Mouse (Mus musculus): ENCODE measurements around the gene Cyp27a1.

Cyp27a1 gene

DNA sequence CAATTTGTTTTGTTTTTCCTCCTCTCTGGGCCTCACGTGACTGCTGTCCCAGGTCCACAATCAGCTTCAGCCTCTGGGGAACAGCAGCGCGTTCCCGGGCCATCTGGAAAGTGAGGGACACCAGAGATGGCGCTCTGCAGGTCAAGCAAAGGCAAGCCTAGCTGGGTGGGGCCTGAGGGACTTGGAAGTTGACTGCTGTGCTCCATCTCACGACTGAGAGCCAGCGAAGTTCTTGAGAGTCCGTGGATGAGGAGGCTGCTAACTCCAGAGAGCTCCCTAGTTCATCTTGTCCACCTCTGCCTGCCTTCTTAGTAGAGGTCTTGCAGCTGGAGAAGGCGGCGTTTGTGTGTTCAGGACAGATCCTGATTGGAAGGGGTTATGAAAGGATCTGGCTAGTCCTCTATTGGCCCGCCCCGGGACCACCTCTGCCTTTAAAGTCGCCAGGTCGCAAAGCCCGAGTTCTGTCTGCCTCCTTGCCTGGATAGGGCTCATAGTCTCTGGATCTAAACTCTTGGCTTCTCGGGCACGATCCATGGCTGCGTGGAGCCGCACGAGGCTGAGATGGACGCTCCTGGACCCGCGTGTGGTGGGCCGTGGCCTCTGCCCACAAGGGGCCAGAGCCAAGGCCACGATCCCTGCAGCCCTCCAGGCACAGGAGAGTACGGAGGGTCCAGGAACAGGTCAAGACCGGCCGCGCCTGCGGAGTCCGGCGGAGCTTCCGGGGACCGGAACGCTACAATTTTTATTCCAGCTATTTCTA, at the start of gene Cyp27a1:
TSS of gene Cyp27a1 (plus strand) at position 476 of the 760 bp plus-strand sequence.
- peak; percentile 9 for DNase-seq

DNA sequence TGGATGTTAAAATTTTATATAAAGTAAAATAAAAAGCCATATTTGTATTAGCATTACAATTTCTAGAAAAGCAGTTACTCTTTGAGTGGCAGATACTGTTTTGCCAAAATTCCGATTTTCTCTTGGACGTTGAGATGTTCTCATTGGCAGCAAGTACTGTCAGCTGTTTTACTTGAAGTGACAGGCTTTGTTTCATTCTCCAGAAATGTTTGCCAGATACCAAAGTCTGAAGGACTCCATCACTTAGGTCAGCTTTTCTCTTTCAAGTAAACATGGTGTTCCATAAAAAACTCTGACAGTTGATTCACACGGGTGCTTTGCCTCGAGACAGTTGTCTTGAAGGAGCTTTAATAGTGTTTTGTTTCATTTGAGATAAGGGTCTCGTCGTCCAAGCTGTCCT, 48.2 kb upstream of the Cyp27a1 start:
- no peak for DNase-seq

DNA sequence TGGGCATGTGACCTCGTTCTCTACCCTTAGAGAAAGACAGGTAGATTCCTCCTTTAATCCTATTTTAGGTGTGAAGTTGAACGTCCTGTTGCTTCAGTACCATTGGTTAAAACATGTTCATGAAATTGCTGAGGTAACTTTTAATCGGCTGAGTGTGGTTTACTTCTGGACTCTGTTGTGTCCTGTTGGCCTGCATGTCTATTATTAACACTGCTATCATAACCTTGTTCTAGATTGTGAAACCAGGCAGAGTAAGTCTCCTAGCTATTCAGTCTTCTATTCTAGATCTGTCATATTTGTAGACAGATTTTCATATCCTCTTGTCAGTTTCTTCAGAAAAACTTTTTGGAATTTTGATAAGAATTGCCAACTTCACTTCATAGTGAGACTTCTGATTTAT, 45.0 kb upstream of the Cyp27a1 start:
- no peak for DNase-seq

DNA sequence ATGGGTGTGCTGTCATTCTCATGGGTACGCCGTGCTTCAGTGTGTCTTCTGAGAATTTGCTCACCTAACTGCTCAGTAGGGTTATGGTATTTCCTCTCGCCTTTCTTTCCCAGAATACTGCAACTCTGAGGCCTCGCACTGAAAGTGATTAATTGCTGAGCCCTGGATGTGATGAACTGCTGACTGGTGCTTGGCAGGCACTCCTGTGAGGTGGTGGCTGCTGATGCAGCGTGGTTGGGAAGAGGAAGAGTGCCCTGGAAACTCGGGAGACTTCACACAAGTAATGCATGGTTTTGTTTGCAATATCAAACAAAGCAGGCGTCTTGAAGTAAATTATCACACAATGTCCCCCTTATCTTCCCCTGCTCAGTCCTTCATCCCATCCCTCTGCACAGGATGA, 40.6 kb upstream of the Cyp27a1 start:
- DNase-seq, result no peak

DNA sequence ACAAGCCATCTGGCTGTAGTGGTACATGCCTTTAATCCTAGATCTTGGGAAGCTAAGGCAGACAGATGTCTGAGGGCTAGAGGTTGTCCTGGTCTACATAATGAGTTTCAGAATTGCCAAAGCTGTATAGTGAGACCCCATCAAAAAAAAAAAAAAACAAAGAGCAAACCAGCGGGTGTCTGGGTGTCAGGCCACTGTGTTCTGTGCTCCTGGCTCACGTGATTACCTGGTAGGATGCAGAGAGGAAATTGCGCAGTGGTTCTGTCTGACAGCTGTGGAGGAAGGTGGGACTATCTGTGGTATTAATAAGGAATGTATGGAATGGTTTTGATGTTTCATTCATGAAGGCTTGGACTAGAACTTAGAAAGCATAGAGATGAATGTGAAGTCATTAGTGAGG, 36.5 kb upstream of the Cyp27a1 start:
- no peak for DNase-seq

DNA sequence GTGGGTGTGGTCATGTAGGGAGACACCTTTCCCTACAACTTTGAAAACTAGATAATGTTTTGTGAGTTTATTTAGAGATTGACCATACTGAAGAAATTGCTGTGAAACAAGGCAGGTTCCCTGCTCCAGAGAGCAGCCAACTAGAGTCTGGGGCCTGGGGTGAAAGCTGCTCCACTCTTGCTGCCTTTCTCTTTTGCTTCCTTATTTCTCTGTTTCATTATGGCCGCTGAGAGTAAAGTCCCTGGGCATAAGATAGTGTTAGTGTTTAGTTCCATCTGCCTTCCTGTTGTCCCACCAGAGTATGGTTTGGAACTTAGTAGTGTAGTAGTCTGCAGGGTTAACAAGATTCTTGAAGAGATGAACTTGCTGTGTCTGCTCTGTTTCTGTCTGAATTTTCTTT, 35.5 kb upstream of the Cyp27a1 start:
- DNase-seq, result no peak

DNA sequence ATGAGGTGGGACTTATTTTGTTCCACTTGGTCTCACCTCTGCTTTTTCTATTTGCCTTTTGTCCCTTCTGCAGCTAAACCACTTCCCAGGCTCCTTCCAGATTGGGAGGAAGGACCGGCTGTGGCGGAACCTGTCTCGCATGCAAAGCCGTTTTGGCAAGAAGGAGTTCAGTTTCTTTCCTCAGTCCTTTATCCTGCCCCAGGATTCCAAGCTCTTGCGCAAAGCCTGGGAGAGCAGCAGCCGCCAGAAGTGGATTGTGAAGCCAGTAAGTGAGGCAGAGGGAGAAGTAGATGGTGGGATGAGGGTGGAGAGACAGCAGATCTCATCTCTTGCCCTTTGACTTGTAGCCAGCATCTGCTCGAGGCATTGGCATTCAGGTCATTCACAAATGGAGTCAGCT, 26.2 kb upstream of the Cyp27a1 start:
- no peak for DNase-seq

DNA sequence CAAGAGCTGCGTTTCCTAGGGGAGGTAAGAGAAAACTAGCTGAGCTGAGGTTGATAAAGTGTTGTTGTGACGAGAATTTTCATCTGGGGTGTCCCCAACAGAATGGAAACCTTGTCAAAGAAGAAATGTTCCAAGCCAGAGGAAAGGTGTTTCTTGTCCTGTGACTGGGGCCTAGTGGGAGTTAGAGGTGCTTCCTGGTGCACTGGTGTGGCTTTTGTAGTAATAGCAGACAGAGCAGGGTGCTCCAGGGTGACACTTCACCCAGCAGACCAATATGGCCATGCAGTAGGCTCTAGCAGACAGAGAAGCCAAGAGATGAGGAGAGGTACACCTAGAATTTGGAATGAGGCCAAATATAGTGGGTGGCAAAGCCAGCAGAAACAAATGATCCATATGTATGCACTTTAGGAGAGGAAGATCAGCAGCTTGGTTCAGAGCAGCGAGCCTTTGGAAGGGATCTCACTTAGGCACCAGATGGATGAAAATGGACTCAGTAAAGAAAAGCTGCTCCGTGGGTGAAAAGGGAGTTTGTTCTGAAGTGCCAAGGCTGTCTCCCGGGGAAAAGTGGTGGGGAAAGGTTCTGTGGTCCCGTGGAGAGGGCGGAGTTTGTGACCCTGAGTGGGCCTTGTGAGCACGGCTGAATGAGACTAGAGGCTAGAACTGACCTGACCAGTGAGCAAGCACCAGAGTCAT, 19.3 kb upstream of the Cyp27a1 start:
- DNase-seq, result no peak

DNA sequence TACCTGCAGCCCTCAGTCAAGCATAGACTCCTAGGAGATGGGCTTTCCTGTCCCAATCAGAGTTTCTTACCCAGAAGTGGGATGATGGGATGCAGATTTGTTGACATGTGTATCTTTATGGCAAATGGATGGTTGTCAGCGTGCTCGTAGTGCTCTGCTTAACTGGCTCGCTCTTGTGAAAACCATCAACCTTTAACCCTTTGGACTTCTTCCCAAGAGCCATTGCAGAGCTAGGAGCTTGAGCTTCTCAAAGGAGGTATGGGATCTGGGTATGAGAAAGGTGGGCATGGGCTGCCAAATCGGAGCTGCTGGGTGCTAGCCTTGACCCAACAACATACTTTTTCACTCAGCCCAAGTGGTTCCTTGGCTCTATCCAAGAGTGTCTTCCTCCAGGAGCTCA, 17.5 kb upstream of the Cyp27a1 start:
- DNase-seq, result no peak

DNA sequence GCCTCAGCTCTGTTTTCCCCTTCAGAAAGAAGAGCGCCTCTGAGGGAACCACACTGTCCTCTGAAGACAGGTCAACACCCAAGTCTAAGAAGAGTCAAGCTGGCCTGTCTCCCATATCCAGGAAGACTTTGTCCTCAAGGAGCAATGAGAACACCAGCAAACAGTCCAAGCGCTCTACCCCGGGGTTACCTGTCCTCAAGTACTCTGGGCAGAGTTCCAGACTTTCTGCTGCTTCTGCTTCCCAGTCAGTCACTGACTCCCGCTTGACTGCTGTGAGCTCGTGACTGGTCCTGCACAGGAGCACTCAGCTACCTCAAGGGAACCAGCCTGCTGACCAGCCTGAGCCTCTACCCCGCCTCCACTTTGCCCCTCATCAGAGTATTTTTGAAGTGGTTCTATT, 16.0 kb upstream of the Cyp27a1 start:
- DNase-seq, result no peak

DNA sequence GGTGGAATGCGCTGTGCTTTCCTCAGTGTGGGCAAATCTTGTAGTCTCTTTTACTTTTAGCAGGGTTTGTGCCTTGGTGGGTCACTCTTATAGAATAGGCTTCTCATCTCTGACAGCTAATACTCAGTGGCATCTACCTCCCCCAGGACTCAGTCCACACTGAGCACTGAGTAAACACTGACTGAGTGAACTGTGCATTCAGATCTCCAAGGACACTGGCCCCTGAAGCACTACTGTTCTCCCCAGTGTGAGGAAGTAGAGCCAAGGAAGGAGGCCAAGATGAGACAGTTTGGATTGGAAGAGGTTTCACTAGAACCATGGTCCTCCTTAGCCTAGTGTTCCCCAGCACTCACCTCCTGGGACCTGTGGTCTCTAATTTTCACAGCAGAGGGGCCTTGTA, 15.0 kb upstream of the Cyp27a1 start:
- no peak for DNase-seq

DNA sequence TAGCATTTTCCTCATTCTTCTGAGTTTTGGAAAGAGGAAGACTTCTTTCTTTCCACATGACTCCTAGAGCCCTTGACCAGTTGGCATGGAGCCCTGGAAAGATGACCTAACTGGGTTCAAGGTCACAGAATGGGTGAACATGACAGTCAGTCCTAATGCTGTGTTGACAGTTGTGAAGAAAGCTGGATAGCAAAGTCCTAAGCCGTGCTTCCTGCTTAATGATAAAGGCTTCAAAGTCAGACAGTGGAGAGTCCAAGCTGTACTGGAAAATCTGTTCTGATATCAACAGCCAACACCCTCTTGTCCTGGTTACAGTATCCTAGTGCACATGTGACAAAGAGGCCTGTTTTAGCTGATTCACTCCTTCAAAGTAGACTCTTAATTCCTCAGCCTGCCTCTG, 14.6 kb upstream of the Cyp27a1 start:
- DNase-seq, result no peak

DNA sequence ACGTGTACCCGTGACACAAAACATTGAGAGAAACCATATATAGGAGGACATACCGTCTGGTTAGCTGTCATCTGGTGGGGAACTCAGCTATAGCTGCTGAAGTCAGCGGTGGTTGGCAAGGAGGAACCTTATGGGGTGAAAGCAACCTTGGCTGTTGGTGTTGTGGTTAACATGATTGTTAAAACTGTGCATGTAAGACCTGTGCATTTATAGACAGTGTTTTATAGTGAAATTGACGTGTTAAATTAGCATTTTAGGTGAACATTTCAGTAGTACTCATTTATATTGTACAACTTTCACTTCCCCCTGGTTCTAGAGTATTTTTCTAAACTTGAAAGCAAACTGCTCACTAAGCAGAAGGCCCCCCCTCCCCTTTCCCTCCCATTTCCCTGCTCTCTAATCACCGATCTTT, 11.2 kb upstream of the Cyp27a1 start:
- DNase-seq, result no peak

DNA sequence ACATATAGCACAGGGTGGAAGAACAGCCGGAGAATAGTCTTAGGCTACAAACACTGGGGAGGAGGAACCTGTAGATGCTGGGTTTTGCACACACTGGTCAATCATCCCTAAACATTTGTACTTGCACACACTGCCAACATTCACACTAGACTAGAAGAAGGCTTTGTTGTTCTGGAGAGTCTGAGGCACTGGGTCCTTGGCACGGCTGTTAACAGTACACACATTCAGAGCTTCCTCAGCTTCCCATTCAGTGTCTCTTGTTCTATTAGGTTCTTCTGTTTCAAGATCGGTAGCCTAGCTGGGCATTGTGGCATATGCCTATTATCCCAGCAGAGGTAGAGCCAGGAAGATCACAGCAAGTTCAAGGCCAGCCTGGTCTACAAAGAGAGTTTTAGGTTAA, 9.2 kb upstream of the Cyp27a1 start:
- peak; percentile 11 for DNase-seq

DNA sequence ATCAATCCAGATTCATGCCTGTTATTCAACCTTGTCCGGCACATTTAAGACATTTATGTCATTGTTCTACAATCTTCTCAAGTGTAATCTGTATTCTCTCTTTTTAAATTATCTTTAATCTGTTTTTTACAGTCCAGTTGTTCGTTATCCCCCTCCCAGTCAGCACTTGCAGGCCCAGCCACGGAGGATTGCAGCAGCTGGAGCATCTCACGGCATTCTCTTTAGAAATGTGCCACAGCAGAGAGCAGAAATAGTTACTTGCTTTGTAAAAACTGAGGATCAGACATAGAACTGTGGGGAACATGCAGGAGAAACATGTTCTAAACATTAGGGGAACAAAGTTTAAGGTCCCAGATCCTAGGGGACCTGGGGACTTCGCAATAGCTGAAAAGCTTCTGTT, 8.4 kb upstream of the Cyp27a1 start:
- no peak for DNase-seq

DNA sequence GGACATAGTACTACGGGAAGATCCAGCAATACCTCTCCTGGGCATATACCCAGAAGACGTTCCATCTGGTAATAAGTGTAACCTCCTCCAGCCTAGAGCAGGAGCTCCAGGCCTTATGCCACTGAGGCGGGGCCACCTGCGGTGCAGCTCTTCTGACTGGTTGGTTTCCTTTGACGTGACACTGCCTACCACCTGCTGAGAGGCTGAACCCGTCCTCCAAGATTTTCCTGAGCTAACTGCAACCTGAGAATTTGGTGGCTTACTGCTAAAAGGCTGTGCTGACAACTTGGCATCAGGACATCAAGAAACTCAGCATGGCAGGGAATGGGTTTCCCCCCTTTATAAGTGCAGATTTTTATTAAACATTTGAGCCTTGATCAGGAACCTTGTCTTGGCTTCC, 3.8 kb upstream of the Cyp27a1 start:
- DNase-seq, result no peak

DNA sequence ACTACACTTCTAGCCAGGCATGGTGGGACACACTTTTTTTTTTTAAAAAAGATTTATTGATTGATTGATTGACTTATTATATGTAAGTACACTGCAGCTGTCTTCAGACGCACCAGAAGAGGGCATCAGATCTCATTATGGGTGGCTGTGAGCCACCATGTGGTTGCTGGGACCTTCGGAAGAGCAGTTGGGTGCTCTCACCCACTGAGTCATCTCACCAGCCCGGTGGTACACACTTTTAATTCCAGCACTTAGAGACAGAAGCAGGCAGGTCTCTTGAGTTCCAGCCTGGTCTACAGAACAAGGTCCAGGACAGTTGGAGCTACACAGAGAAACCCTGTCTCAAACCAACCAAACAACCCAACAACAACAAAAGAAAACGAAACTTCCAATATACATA, 1.3 kb upstream of the Cyp27a1 start:
- DNase-seq, result no peak

DNA sequence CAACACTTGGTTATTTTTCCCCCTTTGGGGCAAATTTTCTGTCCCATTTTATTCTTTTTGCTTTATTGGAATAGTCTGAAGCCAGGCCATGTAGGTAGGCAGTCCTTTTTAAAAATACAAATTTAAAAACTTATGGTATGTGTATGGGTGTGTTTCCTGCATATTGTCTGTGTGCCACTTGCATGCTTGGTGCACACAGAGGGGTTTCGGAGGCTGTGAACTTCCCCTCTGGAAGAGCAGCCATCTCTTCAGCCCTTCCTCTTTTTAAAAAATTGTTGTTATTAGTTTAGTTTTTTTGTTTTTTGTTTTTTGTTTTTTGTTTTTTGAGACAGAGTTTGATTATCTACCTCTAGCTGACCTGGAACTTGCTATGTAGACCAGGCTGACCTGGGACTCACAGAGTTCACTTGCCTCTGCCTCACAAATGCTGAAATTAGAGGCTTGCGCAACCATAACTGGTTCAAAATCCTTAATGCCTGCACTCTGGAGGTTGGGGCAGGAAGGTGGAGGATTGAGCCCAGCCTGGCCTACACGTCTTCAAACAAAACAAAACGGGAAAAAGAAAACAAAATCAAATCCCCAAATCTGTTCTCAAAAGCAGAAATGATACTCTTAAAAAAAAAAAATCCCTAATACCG, 794 bp upstream of the Cyp27a1 start:
- no peak for DNase-seq

DNA sequence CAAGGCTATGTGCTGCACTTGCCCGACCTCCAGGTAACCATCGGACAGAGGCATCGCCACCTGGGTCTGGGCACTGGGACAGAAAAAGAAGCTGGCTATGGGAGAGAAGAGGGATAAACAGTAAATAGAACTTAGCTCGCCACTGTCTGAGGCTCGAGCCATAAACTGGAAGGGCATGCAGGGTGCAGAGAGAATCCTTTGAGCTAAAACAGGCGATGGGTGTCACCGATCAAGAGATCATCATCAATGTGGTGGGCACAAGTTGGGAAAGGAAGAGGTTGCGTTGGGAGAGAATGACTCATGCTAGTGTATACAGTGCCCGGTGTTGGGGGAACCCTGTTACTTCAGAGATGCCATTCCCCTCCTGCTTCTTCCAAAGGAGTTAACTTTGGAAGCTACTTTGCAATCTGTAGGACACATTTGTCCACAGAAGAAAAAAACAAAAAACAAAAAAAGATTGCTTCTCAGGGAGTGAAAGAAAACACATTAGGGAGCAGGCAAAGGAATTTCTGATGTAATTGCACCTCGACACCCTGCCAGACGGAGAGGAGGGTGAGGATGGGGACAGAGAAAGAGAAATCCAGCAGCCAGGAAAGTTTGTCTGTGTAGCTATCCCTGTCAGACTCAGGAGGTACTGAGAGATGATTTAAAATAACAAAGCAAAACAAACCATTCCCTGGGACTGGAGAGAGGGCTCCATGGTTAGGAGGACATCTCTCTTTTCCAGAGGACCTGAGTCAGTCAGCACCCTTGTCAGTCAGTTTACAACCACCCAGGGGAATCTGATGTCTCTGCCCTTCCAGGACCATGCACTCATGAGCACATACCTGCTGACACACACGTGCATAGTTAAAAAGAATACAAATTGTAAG, 721 bp downstream of the Cyp27a1 start:
- no peak for DNase-seq

DNA sequence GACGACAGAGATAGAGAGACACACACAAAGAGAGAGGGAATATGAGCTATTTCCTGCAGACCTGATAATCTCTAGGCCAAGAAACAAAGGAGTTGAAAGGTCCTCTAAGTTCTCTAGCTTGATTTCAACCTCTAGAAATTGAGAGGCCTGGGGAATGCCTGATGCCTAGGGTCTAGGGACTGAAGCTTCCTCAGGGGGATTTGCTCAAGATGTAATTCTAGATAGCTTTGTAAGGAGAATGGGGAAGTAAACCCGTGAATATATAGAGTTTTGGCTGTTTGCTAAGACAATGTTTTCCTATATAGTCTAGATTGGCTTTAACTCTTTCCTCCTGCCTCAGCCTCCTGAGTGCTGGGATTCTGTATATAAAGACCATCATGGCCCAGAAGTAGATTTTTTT, 1.6 kb downstream of the Cyp27a1 start:
- DNase-seq, result no peak

DNA sequence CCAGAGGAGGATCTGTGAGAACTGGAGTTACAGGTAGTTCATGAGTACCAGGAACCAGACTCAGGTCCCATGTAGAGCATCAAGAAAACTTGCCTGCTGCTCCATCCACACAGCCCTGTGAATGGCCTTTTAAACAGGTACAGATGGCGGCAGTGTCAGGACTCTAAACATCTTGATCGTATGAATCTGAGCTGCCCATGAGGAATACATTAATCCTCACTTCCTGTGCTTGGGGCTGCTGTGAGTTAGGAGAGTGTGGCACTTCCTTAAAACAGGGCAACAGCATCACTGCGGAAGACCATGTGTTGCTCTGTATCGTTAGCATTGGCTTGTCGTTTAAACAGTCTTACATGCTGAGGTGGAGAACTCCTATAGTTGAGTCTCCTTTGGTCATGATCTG, 2.1 kb downstream of the Cyp27a1 start:
- DNase-seq, result no peak

DNA sequence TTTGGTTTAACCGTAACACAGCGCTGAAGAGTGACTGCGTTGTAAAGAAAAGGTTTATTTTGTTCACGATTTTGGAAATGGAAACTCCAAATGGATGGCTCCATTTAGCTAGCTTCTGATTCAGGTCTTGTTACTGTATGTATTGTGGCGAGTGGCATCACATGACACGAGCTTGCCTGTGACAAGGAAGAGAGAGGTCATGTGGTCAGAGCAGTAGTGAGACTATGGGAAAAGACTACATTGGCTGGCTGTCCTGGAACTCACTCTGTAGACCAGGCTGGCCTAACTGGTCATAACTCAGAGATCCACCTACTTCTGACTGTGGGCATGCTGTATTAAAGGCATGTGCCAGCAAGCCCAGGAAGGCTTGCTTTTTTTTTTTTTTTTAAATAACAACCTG, 2.5 kb downstream of the Cyp27a1 start:
- DNase-seq, result no peak

DNA sequence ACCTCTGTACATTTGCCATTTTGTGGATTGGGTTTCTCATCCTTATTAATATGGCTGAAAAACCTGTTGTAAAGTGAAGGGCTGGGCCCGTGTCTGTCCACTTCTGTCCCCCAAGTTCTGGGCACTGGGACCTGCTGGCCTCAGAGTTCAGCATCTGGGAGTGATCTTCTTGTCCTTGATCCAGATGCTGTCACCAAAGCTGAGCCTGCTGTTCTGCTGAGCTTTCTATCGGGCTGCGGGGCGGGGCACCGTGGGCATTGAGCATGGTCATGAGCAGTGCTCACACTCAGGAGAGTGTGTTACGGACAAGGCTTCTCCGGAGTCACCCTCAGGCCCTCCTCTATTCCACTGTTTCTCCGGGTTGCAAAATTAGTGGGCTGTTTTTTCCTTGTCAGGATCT, 4.7 kb downstream of the Cyp27a1 start:
- DNase-seq, result no peak

All from cerebellum, adult 9-10 months (tissue).